Mouse (Mus musculus) forebrain, postnatal 0 days (tissue): ENCODE data around the gene Nfam1. TPM values are rescaled to one million over a fixed set of nuclear protein-coding genes. Genes with fewer than 3 reads are reported as not detected.
A peak's percentile ranks its signal among the peaks of the same experiment; 100 is the strongest.

ENCODE experiments used
- ATAC-seq: fragments of 200-750 bp; cut with Nextera tagmentation; 2 replicates; pipeline ENCODE4 v1.8.0; 2017; ENCODE audit warnings: mild to moderate bottlenecking, moderate library complexity
- DNase-seq: peaks from one replicate; pipeline ENCODE4 v3.0.0-alpha.2; 2015
- H3K27ac ChIP-seq: fragments of 300-500 bp; sonication (generic); 2 replicates; pipeline ENCODE4 v1.5.1; 2014; ENCODE audit warnings: low read depth, mild to moderate bottlenecking, antibody characterized with exemption, low read length, moderate library complexity, mixed read lengths
- H3K27me3 ChIP-seq: fragments of 300-500 bp; sonication (generic); 2 replicates; pipeline ENCODE4 v1.6.1; 2014; ENCODE audit warnings: mild to moderate bottlenecking, low read length, mixed read lengths; ENCODE audit not compliant: insufficient read depth
- H3K36me3 ChIP-seq: fragments of 300-500 bp; sonication (generic); 2 replicates; pipeline ENCODE4 v1.6.1; 2014; ENCODE audit warnings: mild to moderate bottlenecking, moderate library complexity; ENCODE audit not compliant: insufficient read depth
- H3K4me1 ChIP-seq: fragments of 300-500 bp; sonication (generic); 2 replicates; pipeline ENCODE4 v1.6.1; 2014; ENCODE audit warnings: antibody characterized with exemption; ENCODE audit not compliant: insufficient read depth
- H3K4me2 ChIP-seq: fragments of 300-500 bp; sonication (generic); 2 replicates; pipeline ENCODE4 v1.6.1; 2014; ENCODE audit warnings: low read depth, mild to moderate bottlenecking, moderate library complexity
- H3K4me3 ChIP-seq: fragments of 300-500 bp; sonication (generic); 2 replicates; pipeline ENCODE4 v1.5.1; 2014; ENCODE audit warnings: low read depth, low read length, mixed read lengths
- H3K9ac ChIP-seq: fragments of 300-500 bp; sonication (generic); 2 replicates; pipeline ENCODE4 v1.6.1; 2014; ENCODE audit warnings: mild to moderate bottlenecking
- H3K9me3 ChIP-seq: fragments of 300-500 bp; sonication (generic); 2 replicates; pipeline ENCODE4 v1.6.1; 2016; ENCODE audit warnings: low read length
- CTCF ChIP-seq: sonication (generic); IDR thresholded peaks from 2 replicates; pipeline ENCODE4 v1.5.1; 2016; ENCODE audit warnings: antibody characterized with exemption, control low read depth, low read depth
- WGBS: fragments of 180-500 bp; shearing (Covaris S2); extraction: QIAGEN DNeasy Blood & Tissue Kit; methylation state at CpG from one replicate; pipeline ENCODE4 v1.1.7; 2014; 5-methylcytosine and 5-hydroxymethylcytosine counted together
- polyA plus RNA-seq: library from polyadenylated mRNA; unstranded; fragments of >200 nt; fragmentation: Nextera tagmentation; extraction: Ambion mirVana; gene quantifications from 2 replicates; pipeline ENCODE4 v1.2.1, GENCODE M21; 2015
- total RNA-seq: library from RNA; depleted of rRNA; stranded (reverse); fragments of >200 nt; gene quantifications from 2 replicates; pipeline ENCODE4 v1.2.3, GENCODE M21; 2014

Gene Nfam1
- total and polyA plus RNA-seq, 2 experiments from 2014 or later, result 1.8 to 2.9 TPM

DNA sequence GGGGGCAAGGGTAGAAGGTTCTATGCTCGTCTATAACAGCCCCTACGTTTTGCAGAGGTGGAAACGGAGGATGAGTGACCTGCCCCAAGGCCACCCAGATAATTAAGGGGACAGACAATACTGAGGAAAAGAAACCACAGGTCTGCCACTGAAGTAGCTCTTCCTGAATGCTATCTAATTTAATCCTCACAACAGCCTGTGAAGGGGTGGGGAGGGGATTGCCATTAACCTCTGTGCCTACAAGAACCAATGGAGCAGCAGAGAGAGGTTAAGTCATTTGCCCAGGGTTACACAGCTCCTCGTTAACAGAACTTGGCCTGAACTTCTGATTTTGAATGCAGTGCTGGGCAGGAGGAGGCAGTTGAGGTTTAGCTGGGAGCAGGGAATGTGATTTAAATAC lies 49.0 kb downstream of the Nfam1 start:
- TF ChIP-seq CTCF, result no peak
- Histone ChIP-seq H3K9me3 (no peaks in the 10 kb centered on the region), H3K4me1 (peaks cover 52% of the 10 kb centered on the region), H3K36me3 (no peaks in the 10 kb centered on the region), H3K9ac (no peak overlapping the region), H3K4me2 (peak overlapping the region; percentile 3; the same call in 1 of the 2 replicates), H3K4me3 (no peak overlapping the region), H3K27ac (peak overlapping the region; percentile 92), H3K27me3 (no peaks in the 10 kb centered on the region)
- ATAC-seq (no peak), DNase-seq (no peak)
- 16% methylated on average over 4 of the region's 4 CpGs for WGBS

DNA sequence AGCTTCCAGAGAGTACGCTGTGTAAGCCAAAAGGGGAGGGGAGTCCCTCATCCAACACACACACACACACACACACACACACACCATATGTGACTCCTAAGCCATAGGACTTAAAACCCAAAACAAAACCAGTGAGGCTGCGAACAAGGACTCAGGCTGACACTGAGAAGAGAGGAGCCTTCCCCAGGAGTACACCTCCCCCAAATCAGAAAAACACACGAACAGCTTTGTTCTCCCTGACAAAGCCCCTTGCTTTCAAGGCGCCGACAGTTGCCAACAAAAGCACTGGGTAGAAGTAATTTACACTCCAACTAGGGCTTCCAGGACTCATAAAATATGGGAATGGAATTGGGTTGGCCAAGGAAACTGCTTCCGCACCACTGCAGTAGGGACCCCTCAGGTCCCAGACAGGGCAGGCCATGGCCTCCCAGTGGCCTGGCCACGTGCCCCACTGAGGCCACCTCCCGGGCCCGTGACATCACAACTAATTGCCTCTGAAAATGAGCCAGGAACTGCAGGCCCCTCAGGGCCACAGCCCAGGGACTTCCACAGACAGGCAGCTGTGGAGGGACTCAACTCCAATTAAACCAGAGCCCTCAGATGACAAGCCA lies 49.6 kb downstream of the Nfam1 start:
- ATAC-seq (peak; percentile 74), DNase-seq (peak; percentile 87)
- TF ChIP-seq CTCF, result no peak
- Histone ChIP-seq H3K27me3 (no peaks in the 10 kb centered on the region), H3K4me2 (peak overlapping the region; percentile 55), H3K36me3 (no peaks in the 10 kb centered on the region), H3K27ac (peak overlapping the region; percentile 92), H3K9me3 (no peaks in the 10 kb centered on the region), H3K9ac (peak overlapping the region; percentile 58), H3K4me3 (peak overlapping the region; percentile 26), H3K4me1 (peaks cover 48% of the 10 kb centered on the region)
- 3% methylated on average over 9 of the region's 9 CpGs for WGBS

DNA sequence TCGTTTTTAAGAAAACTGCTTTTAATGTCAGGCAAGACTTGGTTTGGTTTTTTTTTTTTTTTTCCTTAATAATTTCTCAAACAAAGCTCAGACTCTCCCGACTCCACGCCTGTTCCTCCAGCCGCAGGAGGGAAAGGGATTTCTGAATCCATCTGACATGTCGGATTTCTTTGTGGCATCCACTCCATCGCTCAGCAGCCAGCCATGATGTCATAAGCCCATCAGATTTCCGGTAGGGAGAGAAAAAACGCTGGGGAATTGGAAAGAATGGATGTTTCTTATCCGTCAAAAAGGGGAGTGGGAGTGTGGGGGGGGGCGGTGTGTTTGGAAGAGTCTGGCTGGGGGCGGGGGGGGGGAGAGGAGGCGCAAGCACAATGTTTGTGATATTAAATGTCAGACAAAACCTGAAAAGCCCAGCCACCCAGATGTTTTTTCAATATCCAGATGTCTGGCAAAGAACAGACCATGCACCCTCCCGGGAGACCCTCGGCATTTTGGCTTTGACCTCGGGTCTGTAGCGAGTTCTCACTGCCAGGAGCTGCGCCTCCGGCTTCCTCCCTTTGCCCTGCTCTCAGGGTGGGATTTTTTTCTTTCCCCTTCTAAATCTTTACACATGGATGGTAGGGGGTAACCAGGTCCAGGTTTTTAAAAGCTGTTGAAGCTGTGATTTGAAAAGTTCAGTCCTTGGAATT lies 50.2 kb downstream of the Nfam1 start:
- ATAC-seq (peak; percentile 47; the same call in 1 of the 2 replicates), DNase-seq (peak; percentile 83)
- no peak for TF ChIP-seq CTCF
- Histone ChIP-seq H3K4me1 (peaks cover 42% of the 10 kb centered on the region), H3K9ac (peak overlapping the region; percentile 58), H3K27me3 (no peaks in the 10 kb centered on the region), H3K4me3 (peak overlapping the region; percentile 26), H3K36me3 (no peaks in the 10 kb centered on the region), H3K27ac (peak overlapping the region; percentile 92), H3K9me3 (no peaks in the 10 kb centered on the region), H3K4me2 (peak overlapping the region; percentile 55)
- WGBS, result 2% methylated on average over 18 of the region's 18 CpGs

DNA sequence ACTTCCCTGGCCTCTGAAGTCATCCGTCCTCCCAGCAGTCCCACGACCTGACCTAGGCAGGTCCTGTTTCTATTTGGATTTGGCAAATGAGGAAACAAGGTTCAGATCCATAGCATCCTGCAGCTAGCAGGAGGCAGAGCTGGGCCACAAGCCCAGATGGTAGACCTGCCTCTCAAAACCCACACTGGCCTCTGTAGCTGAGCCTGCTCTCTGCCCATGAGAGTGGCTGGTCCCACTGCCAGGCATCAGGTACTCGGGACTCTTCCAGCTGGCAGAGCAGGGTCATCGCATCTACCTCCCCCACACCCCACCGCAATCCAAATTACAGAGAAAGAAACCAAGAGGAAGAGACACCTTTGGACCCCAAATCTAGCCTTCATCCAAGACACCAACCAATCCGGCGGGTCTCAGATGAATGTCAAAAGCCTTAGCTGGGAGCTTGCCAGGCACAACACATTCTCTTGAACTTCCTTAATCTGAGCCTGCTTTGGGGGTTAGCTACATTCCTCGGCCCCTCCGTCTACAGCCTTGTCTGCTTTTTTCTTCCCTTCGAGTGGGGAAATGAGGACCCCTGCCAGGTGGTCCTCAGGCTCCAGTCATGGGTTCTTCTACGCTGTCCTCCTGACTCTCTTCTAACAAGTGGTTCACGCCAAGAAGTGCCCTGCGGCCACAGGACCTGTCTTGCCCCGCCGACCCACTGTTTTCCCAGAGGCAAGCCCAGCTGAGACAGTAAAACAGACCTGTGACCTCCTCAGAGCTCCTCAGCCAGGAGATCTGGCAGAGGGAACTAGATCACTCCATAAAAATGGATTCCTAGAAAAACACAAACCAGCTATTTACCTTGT lies 51.2 kb downstream of the Nfam1 start:
- TF ChIP-seq CTCF, result no peak

DNA sequence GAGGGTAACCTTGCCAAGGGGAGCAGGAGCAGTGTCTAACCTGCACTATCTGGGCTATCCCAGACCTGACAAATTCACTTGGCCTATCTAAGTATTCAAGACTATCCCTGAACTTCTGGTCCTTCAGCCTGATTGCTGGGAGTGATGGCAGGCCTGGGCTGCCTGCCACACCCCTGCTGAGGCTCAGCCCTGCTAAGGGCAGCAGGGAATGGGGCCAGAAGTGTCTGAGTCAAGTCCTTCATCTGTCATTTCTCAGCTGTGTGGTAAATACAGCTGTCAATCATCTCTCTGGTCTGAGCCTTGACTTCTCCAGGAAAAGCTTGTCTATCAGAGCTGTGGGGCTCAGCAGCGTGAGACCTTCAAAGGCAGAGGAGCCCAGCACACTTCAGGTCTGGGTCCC lies 53.6 kb downstream of the Nfam1 start:
- Histone ChIP-seq H3K9ac (no peak overlapping the region), H3K4me1 (peaks cover 31% of the 10 kb centered on the region), H3K9me3 (no peaks in the 10 kb centered on the region), H3K4me3 (no peak overlapping the region), H3K36me3 (no peaks in the 10 kb centered on the region), H3K27me3 (no peaks in the 10 kb centered on the region), H3K27ac (no peak overlapping the region), H3K4me2 (no peak overlapping the region)
- ATAC-seq (no peak), DNase-seq (no peak)
- TF ChIP-seq CTCF, result no peak
- 79% methylated on average over 1 of the region's 1 CpGs for WGBS

More for the DNA sequence above, 51.2 kb downstream of the Nfam1 start:
- H3K4me3 ChIP-seq, result peak overlapping the region; percentile 26
- DNase-seq (no peak), ATAC-seq (no peak)
- H3K27ac ChIP-seq, result peak overlapping the region; percentile 92
- WGBS, result 25% methylated on average over 15 of the region's 15 CpGs
- peak overlapping the region; percentile 55 for H3K4me2 ChIP-seq
- H3K36me3 ChIP-seq, result no peaks in the 10 kb centered on the region
- peaks cover 40% of the 10 kb centered on the region for H3K4me1 ChIP-seq
- H3K9me3 ChIP-seq, result no peaks in the 10 kb centered on the region
- peak overlapping the region; percentile 58 for H3K9ac ChIP-seq
- H3K27me3 ChIP-seq, result no peaks in the 10 kb centered on the region

- WGBS, result 60% methylated on average over 1 of the region's 1 CpGs
- DNase-seq, result no peak
- ATAC-seq, result no peak
Measured at GRCm38 (mm10) chr15:82974471-82974870, 58.6 kb downstream of the Nfam1 start.

More at GRCm38 (mm10) chr15:82974471-82974870, 58.6 kb downstream of the Nfam1 start:
- Histone ChIP-seq H3K9ac (no peak overlapping the region), H3K4me1 (no peaks in the 10 kb centered on the region), H3K4me3 (no peak overlapping the region), H3K27ac (no peak overlapping the region), H3K27me3 (no peaks in the 10 kb centered on the region), H3K36me3 (no peaks in the 10 kb centered on the region), H3K9me3 (no peaks in the 10 kb centered on the region), H3K4me2 (no peak overlapping the region)
- TF ChIP-seq CTCF, result no peak
